Mouse (Mus musculus): ENCODE data around the gene Megf11. TPM values are rescaled to one million over a fixed set of nuclear protein-coding genes. Genes with fewer than 3 reads are reported as not detected.
"Not testable (repeated sequence)": the region's sequence is repeated elsewhere in the genome, so short reads cannot be mapped to it uniquely, and the experiment has no call there.

The Megf11 gene
- polyA plus RNA-seq, 1 experiment = not detected

DNA sequence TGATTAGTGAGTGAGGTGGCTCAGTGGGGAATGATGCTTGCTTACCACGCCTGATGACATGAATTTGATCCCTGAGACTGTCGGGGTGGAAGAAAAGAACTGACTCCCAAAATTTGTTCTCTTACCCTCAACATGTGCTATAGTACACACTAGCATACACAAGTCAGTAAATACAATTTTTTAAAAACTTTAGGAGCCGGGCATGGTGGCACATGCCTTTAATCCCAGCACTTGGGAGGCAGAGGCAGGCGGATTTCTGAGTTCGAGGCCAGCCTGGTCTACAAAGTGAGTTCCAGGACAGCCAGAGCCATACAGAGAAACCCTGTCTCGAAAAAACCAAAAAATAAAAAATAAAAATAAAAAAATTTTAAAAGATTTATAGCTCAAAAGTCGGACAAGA lies 349.6 kb downstream of the Megf11 start:
- H3K4me3 ChIP-seq (ENCODE audit: insufficient read depth, low read depth, low read length); H3K4me1 ChIP-seq (ENCODE audit: control insufficient read depth, insufficient read depth, insufficient read length, low read length); H3K27ac ChIP-seq (replicated peaks; ENCODE audit: low read depth, low read length): not testable (repeated sequence)

- Histone ChIP-seq H3K4me1 (ENCODE audit: control insufficient read depth, insufficient read depth, insufficient read length, low read length) (peaks cover 3% of the 10 kb centered on the region), H3K4me3 (ENCODE audit: insufficient read depth, low read depth, low read length) (peak overlapping the region; percentile 98), H3K27ac (replicated peaks; ENCODE audit: low read depth, low read length) (peak overlapping the region; percentile 98)
Measured at GRCm38 (mm10) chr9:64736076-64736638, 350.7 kb downstream of the Megf11 start.

DNA sequence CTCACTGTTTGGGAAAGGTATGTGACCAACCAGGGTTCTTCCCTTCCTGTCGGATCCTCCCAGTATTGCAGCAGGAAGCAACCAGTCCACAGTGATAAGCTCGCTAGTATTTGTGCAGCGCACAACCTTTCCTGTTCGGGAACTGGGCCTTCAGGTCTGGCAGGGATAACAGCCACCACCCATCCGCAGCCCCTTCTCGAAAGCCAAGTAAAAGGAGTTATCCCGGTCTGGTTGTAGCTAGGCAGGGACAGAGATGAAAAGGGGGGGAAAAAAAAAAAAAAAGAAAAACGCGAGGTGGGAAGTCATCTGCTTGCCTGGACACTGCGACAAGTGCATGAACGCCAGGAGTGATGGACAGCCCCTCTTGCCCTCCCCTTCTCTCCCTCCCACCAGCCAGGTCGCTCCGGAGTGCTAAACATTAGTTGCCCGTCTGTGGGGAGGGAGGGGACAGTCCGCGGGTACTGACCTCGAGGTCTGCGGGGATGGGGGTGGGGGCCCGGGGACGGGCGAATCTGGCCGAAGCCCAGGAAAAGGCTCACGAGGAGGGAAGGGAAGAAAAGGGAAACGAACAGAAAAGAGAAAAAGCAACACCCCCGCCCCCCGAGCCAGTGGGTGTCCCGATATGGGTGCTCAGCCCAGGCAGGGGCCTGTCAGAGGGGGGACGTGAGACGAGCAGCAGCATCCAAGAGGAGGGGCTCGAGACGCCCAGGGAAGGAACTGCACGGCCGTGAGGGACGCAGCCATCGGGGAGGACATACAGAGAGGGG lies 351.4 kb downstream of the Megf11 start:
- Histone ChIP-seq H3K27ac (replicated peaks; ENCODE audit: low read depth, low read length) (peak overlapping the region; percentile 98), H3K4me1 (ENCODE audit: control insufficient read depth, insufficient read depth, insufficient read length, low read length) (peaks cover 3% of the 10 kb centered on the region; the same call in 1 of the 2 replicates), H3K4me3 (ENCODE audit: insufficient read depth, low read depth, low read length) (peak overlapping the region; percentile 98)

- H3K4me1 ChIP-seq (ENCODE audit: control insufficient read depth, insufficient read depth, insufficient read length, low read length) = peaks cover 3% of the 10 kb centered on the region; the same call in 1 of the 2 replicates
- peak within 1 kb of the TSS; percentile 100 for H3K27ac ChIP-seq (replicated peaks; ENCODE audit: low read depth, low read length)
- peak within 1 kb of the TSS; percentile 98 for H3K4me3 ChIP-seq (ENCODE audit: insufficient read depth, low read depth, low read length)
Measured at GRCm38 (mm10) chr9:64737406-64738201, 352.2 kb downstream of the Megf11 start, which contains the start of gene Rab11a. TSS of gene Rab11a (minus strand) at chr9:64737758.

- Histone ChIP-seq H3K4me1 (ENCODE audit: control insufficient read depth, insufficient read depth, insufficient read length, low read length) (peaks cover 3% of the 10 kb centered on the region; the same call in 1 of the 2 replicates), H3K4me3 (ENCODE audit: insufficient read depth, low read depth, low read length) (no peak overlapping the region), H3K27ac (replicated peaks; ENCODE audit: low read depth, low read length) (no peak overlapping the region)
Measured at GRCm38 (mm10) chr9:64739001-64739400, 353.6 kb downstream of the Megf11 start.

DNA sequence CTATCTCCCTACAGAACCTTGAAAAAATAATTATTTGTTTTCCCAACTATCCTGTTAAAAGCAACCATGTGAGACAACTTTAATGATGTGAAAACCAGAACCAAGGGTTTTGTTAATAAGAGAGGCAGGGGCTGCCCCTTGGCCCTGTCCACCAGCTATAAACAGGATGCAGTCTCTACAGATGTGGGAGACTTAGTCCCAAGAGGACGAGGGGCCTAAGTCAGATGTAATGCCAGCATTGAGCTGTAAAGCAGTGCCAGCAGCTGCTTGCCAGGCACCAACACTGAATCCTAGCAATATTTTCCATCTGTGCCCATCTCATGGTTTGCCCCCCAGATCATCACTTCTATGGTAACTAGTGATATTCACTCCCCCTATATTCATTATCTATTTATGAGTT lies 357.0 kb downstream of the Megf11 start:
- no peak overlapping the region for H3K4me3 ChIP-seq (ENCODE audit: insufficient read depth, low read depth, low read length)
- no peak overlapping the region for H3K27ac ChIP-seq (replicated peaks; ENCODE audit: low read depth, low read length)
- no peaks in the 10 kb centered on the region for H3K4me1 ChIP-seq (ENCODE audit: control insufficient read depth, insufficient read depth, insufficient read length, low read length)

GRCm38 (mm10) chr9:64747735-64748134 lies 362.3 kb downstream of the Megf11 start:
- Histone ChIP-seq H3K4me1 (ENCODE audit: control insufficient read depth, insufficient read depth, insufficient read length, low read length) (no peaks in the 10 kb centered on the region), H3K27ac (replicated peaks; ENCODE audit: low read depth, low read length) (no peak overlapping the region), H3K4me3 (ENCODE audit: insufficient read depth, low read depth, low read length) (no peak overlapping the region)

DNA sequence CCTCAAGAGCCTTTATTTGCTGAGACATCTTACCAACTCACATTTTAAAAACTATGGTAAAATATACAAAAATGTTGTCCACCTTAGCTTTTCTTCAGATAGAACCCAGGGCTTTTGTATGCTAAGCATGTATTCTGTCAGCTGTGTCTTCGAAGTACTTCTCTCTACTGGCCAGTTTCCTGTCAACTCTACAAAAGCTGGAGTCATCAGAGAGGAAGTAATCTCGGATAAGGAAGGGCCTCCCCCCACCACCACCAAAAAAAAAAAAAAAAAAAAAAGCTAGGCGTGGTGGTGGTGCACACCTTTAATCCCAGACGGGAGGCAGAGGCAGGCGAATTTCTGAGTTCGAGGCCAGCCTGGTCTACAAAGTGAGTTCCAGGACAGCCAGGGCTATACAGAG lies 363.9 kb downstream of the Megf11 start:
- Histone ChIP-seq H3K4me3 (ENCODE audit: insufficient read depth, low read depth, low read length) (no peak overlapping the region), H3K4me1 (ENCODE audit: control insufficient read depth, insufficient read depth, insufficient read length, low read length) (no peaks in the 10 kb centered on the region), H3K27ac (replicated peaks; ENCODE audit: low read depth, low read length) (no peak overlapping the region)

- no peak overlapping the region for H3K4me3 ChIP-seq (ENCODE audit: insufficient read depth, low read depth, low read length)
- H3K27ac ChIP-seq (replicated peaks; ENCODE audit: low read depth, low read length) = no peak overlapping the region
- no peaks in the 10 kb centered on the region for H3K4me1 ChIP-seq (ENCODE audit: control insufficient read depth, insufficient read depth, insufficient read length, low read length)
Measured at GRCm38 (mm10) chr9:64752575-64752974, 367.1 kb downstream of the Megf11 start.

DNA sequence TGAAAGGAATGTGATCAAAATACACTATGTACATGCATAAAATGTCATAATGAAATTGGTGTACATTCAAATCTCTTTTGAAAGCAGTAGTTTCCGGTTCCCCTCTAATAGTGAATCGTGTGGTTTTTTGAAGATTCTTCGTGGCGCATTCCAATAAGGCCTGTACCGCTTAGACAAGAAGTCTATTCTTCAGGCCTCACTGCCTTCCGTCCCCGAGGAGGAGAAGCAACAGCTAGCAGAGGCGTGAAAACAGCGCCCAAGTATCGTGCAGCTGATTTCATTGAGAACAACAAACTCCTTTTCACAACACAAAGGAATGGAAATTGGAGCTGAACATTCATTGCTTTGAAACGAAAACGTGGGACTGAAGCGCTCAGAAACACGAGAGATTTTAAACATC lies 372.6 kb downstream of the Megf11 start:
- Histone ChIP-seq H3K27ac (replicated peaks; ENCODE audit: low read depth, low read length) (no peak overlapping the region), H3K4me1 (ENCODE audit: control insufficient read depth, insufficient read depth, insufficient read length, low read length) (no peaks in the 10 kb centered on the region)

More for the DNA sequence above, 372.6 kb downstream of the Megf11 start:
- H3K4me3 ChIP-seq (ENCODE audit: insufficient read depth, low read depth, low read length) = no peak overlapping the region

Other genes starting within 250 kb of the Megf11 start
- gene Zwilch, start 212.5 kb upstream of the Megf11 start, polyA plus RNA-seq (2012; ENCODE audit: insufficient read depth, insufficient read length, missing spikeins) = 2.3 TPM in 1 of 2 replicates, not detected in the other
- gene Rpl4, start 212.3 kb upstream of the Megf11 start, polyA plus RNA-seq (2012; ENCODE audit: insufficient read depth, insufficient read length, missing spikeins) = 420 and 430 TPM in 2 replicates
- 62.6 and 69.4 TPM in 2 replicates for gene Snapc5, start 206.4 kb upstream of the Megf11 start, polyA plus RNA-seq (2012; ENCODE audit: insufficient read depth, insufficient read length, missing spikeins)
- gene Uchl4, start 150.4 kb upstream of the Megf11 start, polyA plus RNA-seq (2012; ENCODE audit: insufficient read depth, insufficient read length, missing spikeins) = 3.3 and 7.9 TPM in 2 replicates
- 33.1 and 39.9 TPM in 2 replicates for gene Map2k1, start 132.0 kb upstream of the Megf11 start, polyA plus RNA-seq (2012; ENCODE audit: insufficient read depth, insufficient read length, missing spikeins)
- gene Tipin, start 104.0 kb upstream of the Megf11 start, polyA plus RNA-seq (2012; ENCODE audit: insufficient read depth, insufficient read length, missing spikeins) = 19.1 and 20.8 TPM in 2 replicates
- gene Dis3l, start 44.3 kb upstream of the Megf11 start, polyA plus RNA-seq (2012; ENCODE audit: insufficient read depth, insufficient read length, missing spikeins) = 18.0 and 18.7 TPM in 2 replicates

All from brown adipose tissue, adult 24 weeks (tissue).